ENCODE assay signal across 10 mouse cellular contexts in the genomic region with DNA sequence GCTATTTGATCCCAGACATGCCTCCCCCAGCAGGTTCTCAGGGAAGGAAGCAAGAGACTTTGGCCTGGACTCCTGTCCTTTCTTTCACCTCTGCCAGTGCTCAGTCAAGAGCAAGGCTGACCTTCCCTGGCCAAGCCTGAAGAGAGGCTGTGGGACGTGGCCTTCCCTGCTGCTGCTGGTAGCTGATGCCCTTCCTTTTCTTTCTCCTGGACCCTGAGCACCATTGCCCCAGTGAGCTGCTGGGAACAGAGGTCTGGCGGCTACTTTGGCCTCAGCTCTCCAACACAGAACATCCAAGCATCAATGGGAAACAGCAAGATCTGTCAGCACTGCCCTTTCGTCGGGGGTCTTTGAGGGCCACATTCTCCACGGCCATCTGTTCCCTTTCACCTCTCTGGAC.
A peak's percentile ranks its signal among the peaks of the same experiment; 100 is the strongest.
DNase-seq lines count a peak whose midpoint lies in the region; ATAC-seq and TF ChIP-seq lines count a peak whose summit lies in the region.
"Had no signal": no experiment of that assay in that cellular context is flagged by ENCODE, and none has a peak within 500 bp of the region (broad histone marks: within the 10 kb centered on the region; RNA-seq: fewer than 3 reads in every experiment).

No protein-coding gene starts in this region.

- DNase-seq in lung, embryonic 14.5 days, result no peak
- no peak for DNase-seq in lung, adult 18-20 months
- no peak for DNase-seq in forebrain, embryonic 14.5 days (ENCODE audit: low spot score)
- peak; percentile 52 for DNase-seq in kidney, postnatal 10 days
- DNase-seq in adipocyte (ENCODE audit: low spot score), result no peak
- DNase-seq in cerebellum, postnatal 4 days (ENCODE audit: low spot score in 2 of 2), result no peak

- ATAC-seq in lung, embryonic 14.5 days (ENCODE audit: insufficient read depth), result no peak
- ATAC-seq in forebrain, embryonic 14.5 days, result no peak
- ATAC-seq in stomach, embryonic 15.5 days (ENCODE audit: insufficient read depth, low FRiP score, low read depth), result no peak

- H3K4me2 ChIP-seq in lung, embryonic 14.5 days, result no peak overlapping the region
- no peak overlapping the region for H3K4me2 ChIP-seq in forebrain, embryonic 14.5 days (ENCODE audit: low read length)
- H3K4me2 ChIP-seq in stomach, embryonic 15.5 days, result no peak overlapping the region
- H3K4me2 ChIP-seq: liver, embryonic 15.5 days had no signal

- H3K4me3 ChIP-seq in lung, embryonic 14.5 days (ENCODE audit: low read depth, low read length), result no peak overlapping the region
- H3K4me3 ChIP-seq in forebrain, embryonic 14.5 days (ENCODE audit: low read depth, low read length), result no peak overlapping the region
- H3K4me3 ChIP-seq in stomach, embryonic 15.5 days (replicated peaks), result no peak overlapping the region
- H3K4me3 ChIP-seq: erythroblast, embryonic 14.5 days; liver, embryonic 15.5 days had no signal

- WGBS in lung, embryonic 14.5 days, result 36% methylated on average over 5 of the region's 5 CpGs
- 18% methylated on average over 5 of the region's 5 CpGs for WGBS in forebrain, embryonic 14.5 days
- WGBS in stomach, embryonic 15.5 days, result 48% methylated on average over 5 of the region's 5 CpGs

- H3K27ac ChIP-seq in lung, embryonic 14.5 days (ENCODE audit: low read depth), result peak overlapping the region; percentile 88; the same call in 1 of the 2 replicates
- peak overlapping the region; percentile 16; the same call in 1 of the 2 replicates for H3K27ac ChIP-seq in forebrain, embryonic 14.5 days (ENCODE audit: low read depth, low read length)
- peak overlapping the region; percentile 80 for H3K27ac ChIP-seq in stomach, embryonic 15.5 days

- H3K36me3 ChIP-seq in lung, embryonic 14.5 days (ENCODE audit: insufficient read depth), result no peaks in the 10 kb centered on the region
- no peaks in the 10 kb centered on the region for H3K36me3 ChIP-seq in forebrain, embryonic 14.5 days (ENCODE audit: control insufficient read depth, insufficient read depth, low read length)
- no peaks in the 10 kb centered on the region for H3K36me3 ChIP-seq in stomach, embryonic 15.5 days
- H3K36me3 ChIP-seq: liver, embryonic 15.5 days had no signal

- no peaks in the 10 kb centered on the region for H3K27me3 ChIP-seq in lung, embryonic 14.5 days (ENCODE audit: insufficient read depth, low read length)
- no peaks in the 10 kb centered on the region for H3K27me3 ChIP-seq in forebrain, embryonic 14.5 days (replicated peaks; ENCODE audit: control insufficient read depth, insufficient read depth, low read length)
- no peaks in the 10 kb centered on the region for H3K27me3 ChIP-seq in stomach, embryonic 15.5 days (replicated peaks)
- H3K27me3 ChIP-seq: liver, embryonic 15.5 days had no signal

- peaks cover 57% of the 10 kb centered on the region for H3K4me1 ChIP-seq in lung, embryonic 14.5 days (ENCODE audit: insufficient read depth)
- peaks cover 35% of the 10 kb centered on the region for H3K4me1 ChIP-seq in forebrain, embryonic 14.5 days (ENCODE audit: control insufficient read depth, insufficient read depth, low read length)
- peaks cover 34% of the 10 kb centered on the region for H3K4me1 ChIP-seq in stomach, embryonic 15.5 days

- H3K9me3 ChIP-seq in lung, embryonic 14.5 days (ENCODE audit: low read depth, low read length), result no peaks in the 10 kb centered on the region
- H3K9me3 ChIP-seq in forebrain, embryonic 14.5 days (replicated peaks; ENCODE audit: control insufficient read depth, low read length), result no peaks in the 10 kb centered on the region
- no peaks in the 10 kb centered on the region for H3K9me3 ChIP-seq in stomach, embryonic 15.5 days
- H3K9me3 ChIP-seq: G1E; liver, embryonic 15.5 days had no signal

- no peak for TF ChIP-seq CTCF in lung, embryonic 14.5 days (IDR thresholded peaks at IDR 0.05; ENCODE audit: low read depth)

- H3K9ac ChIP-seq in lung, embryonic 14.5 days, result 0 out of 2 replicates have a peak overlapping the region, but pooled peaks have one; percentile 24
- no peak overlapping the region for H3K9ac ChIP-seq in forebrain, embryonic 14.5 days (ENCODE audit: low read length)
- H3K9ac ChIP-seq in stomach, embryonic 15.5 days, result no peak overlapping the region
- H3K9ac ChIP-seq: liver, embryonic 15.5 days had no signal

Comparison
In these comparisons a context has a peak if more than half of its experiments do, and no peak if none do; other contexts are left out.
1. H3K27ac ChIP-seq: peak in every context shown above with its lines; median percentile 88 in lung, embryonic 14.5 days; 80 in stomach, embryonic 15.5 days; 16 in forebrain, embryonic 14.5 days.